Mouse (Mus musculus): Measurements from ENCODE around the gene 2210418O10Rik. TPM values are rescaled to one million over a fixed set of nuclear protein-coding genes. Genes with fewer than 3 reads are reported as not detected.
"Not testable (repeated sequence)": the region's sequence is repeated elsewhere in the genome, so short reads cannot be mapped to it uniquely, and the experiment has no call there.

2210418O10Rik gene
- 1 to 10 TPM; 1.6 to 4.2 TPM for total RNA-seq (2021)
- long read RNA-seq, experiment 1, partial matches to known transcripts: 0 of 1 reads
- long read RNA-seq, experiment 1, other reads (novel, unspliced or antisense): 0 of 1 reads
- long read RNA-seq, experiment 2, partial matches to known transcripts: 1 of 3 reads
- long read RNA-seq, experiment 2, other reads (novel, unspliced or antisense): 0 of 3 reads

- intact Hi-C loops (cut with DNase I); H3K4me3 ChIP-seq; DNase-seq; H3K27ac ChIP-seq: not testable (repeated sequence)
These were observed at the start of gene 2210418O10Rik for GRCm38 (mm10) chr2:176226269-176226668. Gene 2210418O10Rik (plus strand): TSS chr2:176226569.

GRCm38 (mm10) chr2:176248519-176248918 is 22.1 kb downstream of the 2210418O10Rik start:
- DNase-seq; intact Hi-C loops (cut with DNase I): not testable (repeated sequence)

More at GRCm38 (mm10) chr2:176248519-176248918, 22.1 kb downstream of the 2210418O10Rik start:
- not testable (repeated sequence) for H3K27ac ChIP-seq, H3K4me3 ChIP-seq

Other genes starting within 250 kb of the 2210418O10Rik start
- 1 to 10 TPM; 5.8 to 8.1 TPM for gene Gm2004, start 76.7 kb upstream of the 2210418O10Rik start, total RNA-seq (2021)
- not detected for gene Gm11009, start 92.9 kb downstream of the 2210418O10Rik start, total RNA-seq (2021)
- 10 to 100 TPM in 1 of 2 experiments, 1 to 10 TPM in 1; 8.3 to 10.6 TPM for gene Gm14435, start 197.0 kb downstream of the 2210418O10Rik start, total RNA-seq (2021)

Measured in gastrocnemius, adult 2 months (tissue).